Mouse (Mus musculus) cerebellum, adult 2 months (tissue): ENCODE results near the gene Terb2.

Source experiments
- CTCF ChIP-seq: fragments of 200-500 bp; IDR thresholded peaks from 2 replicates; pipeline ENCODE4 v1.5.1; 2011; ENCODE audit warnings: low read depth, mild to moderate bottlenecking, control low read depth, low read length, moderate library complexity, borderline replicate concordance; ENCODE audit not compliant: insufficient read depth
- POLR2A ChIP-seq: fragments of 200-500 bp; IDR thresholded peaks from 2 replicates; pipeline ENCODE4 v1.6.1; 2011; ENCODE audit warnings: low read length, control low read depth, borderline replicate concordance; ENCODE audit not compliant: insufficient read depth

DNA sequence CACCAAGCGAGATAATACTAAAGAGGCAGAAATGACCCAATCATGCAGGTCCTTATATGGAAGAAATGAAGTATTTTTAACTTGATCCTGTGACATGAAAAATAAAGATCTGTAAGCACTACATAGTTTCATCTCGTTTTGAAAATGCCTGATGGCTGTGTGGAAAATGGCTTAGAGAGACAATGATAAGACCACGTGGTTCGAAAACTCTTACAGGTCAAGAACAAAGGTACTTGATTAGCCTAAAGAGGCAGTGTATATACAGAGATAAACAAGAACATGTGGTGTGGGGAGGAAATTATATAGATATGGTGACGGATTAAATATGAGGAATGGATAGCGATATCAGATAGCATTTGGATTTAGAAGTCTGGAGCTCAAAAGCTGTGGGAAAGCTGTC lies 14.8 kb upstream of the Terb2 start:
- TF ChIP-seq CTCF: no peak
- no peak for TF ChIP-seq POLR2A
